Mouse (Mus musculus) ES-Bruce4 (cell line): Measurements from ENCODE around the gene Usp20. TPM values are rescaled to one million over a fixed set of nuclear protein-coding genes. Genes with fewer than 3 reads are reported as not detected.

Experiments
- H3K27ac ChIP-seq: 2 replicates; pipeline ENCODE4 v1.5.1; 2012; ENCODE audit warnings: low read length, inconsistent platforms; ENCODE audit not compliant: insufficient read depth
- H3K27me3 ChIP-seq: 2 replicates; pipeline ENCODE4 v1.6.1; 2012; ENCODE audit warnings: mild to moderate bottlenecking, low read length, inconsistent platforms; ENCODE audit not compliant: control insufficient read depth, poor library complexity, insufficient read depth, severe bottlenecking
- H3K36me3 ChIP-seq: 2 replicates; pipeline ENCODE4 v1.6.1; 2012; ENCODE audit warnings: inconsistent platforms, mild to moderate bottlenecking, low read length, moderate library complexity; ENCODE audit not compliant: control insufficient read depth, poor library complexity, insufficient read depth, severe bottlenecking
- H3K4me1 ChIP-seq: one replicate; pipeline ENCODE4 v1.8.1; 2011; ENCODE audit warnings: low read length; ENCODE audit not compliant: control insufficient read depth, insufficient read depth
- H3K4me3 ChIP-seq: 2 replicates; pipeline ENCODE4 v1.5.1; 2011; ENCODE audit warnings: low read depth, mild to moderate bottlenecking, low read length
- H3K9ac ChIP-seq: 2 replicates; pipeline ENCODE4 v1.6.1; 2012; ENCODE audit warnings: low read depth, mild to moderate bottlenecking, inconsistent platforms; ENCODE audit not compliant: poor library complexity, severe bottlenecking
- H3K9me3 ChIP-seq: replicated peaks from 2 replicates; pipeline ENCODE4 v1.6.1; 2012; ENCODE audit warnings: mild to moderate bottlenecking, low read length, inconsistent platforms; ENCODE audit not compliant: control insufficient read depth, poor library complexity, insufficient read depth, severe bottlenecking
- CTCF ChIP-seq: IDR thresholded peaks from one replicate; pipeline ENCODE4 v1.8.1; 2011; ENCODE audit warnings: low read depth, low read length
- EP300 ChIP-seq: IDR thresholded peaks from 2 replicates; pipeline ENCODE4 v1.6.1; 2011; ENCODE audit warnings: low read depth, low read length; ENCODE audit not compliant: insufficient read depth
- POLR2A ChIP-seq: IDR thresholded peaks from one replicate; pipeline ENCODE4 v1.8.1; 2011; ENCODE audit warnings: low read length; ENCODE audit not compliant: insufficient read depth
- polyA plus RNA-seq: library from polyadenylated mRNA; stranded (reverse); fragments of >200 nt; gene quantifications from 2 replicates; pipeline ENCODE4 v1.2.4, GENCODE M21; 2011; ENCODE audit warnings: low read depth; ENCODE audit not compliant: missing spikeins, insufficient read depth, insufficient read length

The Usp20 gene
- polyA plus RNA-seq, 1 experiment, result 7.2 TPM

DNA sequence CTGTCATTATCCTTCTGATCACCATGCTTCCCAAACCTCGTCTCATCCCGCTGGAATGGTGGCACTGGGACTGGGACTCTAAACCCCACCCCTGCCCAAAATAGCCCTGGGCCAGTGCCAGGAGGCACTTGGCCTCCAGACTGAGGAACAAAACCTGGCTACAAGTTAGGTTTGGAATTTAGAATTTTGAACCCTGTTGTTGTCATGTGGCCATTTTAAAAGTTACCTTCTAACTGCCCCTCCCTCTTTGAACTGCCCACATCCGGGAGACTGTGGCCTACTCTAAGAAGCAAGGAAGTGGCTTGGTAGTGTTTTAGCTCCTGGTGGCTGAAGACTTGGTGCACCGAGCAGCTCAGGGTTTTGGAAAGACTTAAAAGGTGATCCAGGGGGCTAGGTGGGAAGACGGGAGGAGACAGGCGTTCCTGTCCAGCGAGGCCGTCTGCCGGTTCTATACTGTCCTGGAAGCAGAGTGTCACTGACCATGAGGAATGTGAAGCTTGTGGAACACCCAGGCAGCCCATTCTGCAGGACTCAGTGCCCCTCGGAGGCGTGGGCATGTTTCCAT lies 13.4 kb downstream of the Usp20 start:
- Histone ChIP-seq H3K4me1 (no peaks in the 10 kb centered on the region), H3K27ac (no peak overlapping the region), H3K9me3 (no peaks in the 10 kb centered on the region), H3K36me3 (no peaks in the 10 kb centered on the region), H3K27me3 (no peaks in the 10 kb centered on the region), H3K4me3 (no peak overlapping the region), H3K9ac (no peak overlapping the region)
- TF ChIP-seq POLR2A (no peak), CTCF (no peak), EP300 (no peak)

DNA sequence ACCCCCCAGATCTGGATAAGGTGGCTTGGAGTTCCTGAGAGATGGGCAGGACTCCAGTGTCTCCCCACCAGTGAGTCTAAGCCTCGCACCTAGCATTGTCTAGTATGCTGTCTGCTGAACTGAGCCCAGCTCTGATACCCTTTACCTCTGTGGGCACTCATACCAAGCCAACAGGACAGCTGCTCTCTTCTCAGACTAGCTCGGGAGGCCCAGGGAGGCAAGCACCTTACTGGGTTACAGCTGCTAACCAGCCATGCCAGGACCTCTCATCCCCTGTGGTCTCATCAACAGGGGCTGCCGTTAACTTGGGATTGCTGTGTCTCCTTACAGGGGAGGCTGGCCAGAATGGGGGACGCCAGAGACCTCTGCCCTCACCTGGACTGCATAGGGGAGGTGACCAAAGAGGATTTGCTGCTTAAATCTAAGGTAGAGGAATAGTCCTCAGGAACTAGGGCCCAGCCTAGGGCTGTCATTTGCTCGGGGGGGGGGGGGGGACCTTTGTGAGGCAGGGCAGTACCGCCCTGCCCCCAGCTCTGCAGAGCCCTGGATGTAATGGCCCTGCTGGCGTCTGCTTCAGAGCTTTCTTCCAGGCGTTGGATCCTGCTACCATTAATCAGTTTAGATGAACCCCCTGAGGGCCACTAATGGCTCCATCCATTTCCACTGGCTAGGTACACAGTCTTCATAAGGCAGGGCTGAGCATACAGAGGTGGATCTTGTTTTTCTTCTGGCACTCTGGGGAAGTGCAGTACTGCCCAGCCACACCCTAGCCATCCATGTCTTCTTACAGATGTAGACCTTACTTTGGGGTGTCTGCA lies 16.6 kb downstream of the Usp20 start:
- H3K36me3 ChIP-seq, result no peaks in the 10 kb centered on the region
- H3K9me3 ChIP-seq, result no peaks in the 10 kb centered on the region
- no peaks in the 10 kb centered on the region for H3K27me3 ChIP-seq
- H3K4me1 ChIP-seq, result no peaks in the 10 kb centered on the region
- TF ChIP-seq POLR2A (no peak), CTCF (no peak), EP300 (no peak)
- H3K4me3 ChIP-seq, result no peak overlapping the region
- H3K9ac ChIP-seq, result no peak overlapping the region
- H3K27ac ChIP-seq, result no peak overlapping the region

DNA sequence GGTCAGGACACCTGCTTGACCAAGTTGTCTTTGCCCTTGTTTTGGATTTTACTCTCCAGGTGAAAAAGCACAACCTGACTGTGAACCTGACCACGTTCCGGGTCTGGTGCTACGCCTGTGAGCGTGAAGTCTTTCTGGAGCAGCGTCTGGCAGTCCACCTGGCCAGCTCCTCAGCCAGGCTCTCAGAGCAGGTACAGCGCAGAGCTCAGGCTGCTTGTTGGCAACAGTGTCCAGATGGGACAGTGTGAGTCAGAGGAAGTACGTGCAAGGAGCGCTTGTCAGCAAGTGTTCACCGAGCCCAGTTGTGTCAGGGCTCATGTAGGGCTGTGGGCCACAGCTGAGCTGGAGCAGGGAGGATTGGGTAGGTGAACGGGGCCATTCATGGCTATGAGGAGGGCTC lies 20.8 kb downstream of the Usp20 start:
- TF ChIP-seq EP300 (no peak), CTCF (no peak), POLR2A (no peak)
- Histone ChIP-seq H3K4me3 (no peak overlapping the region), H3K4me1 (no peaks in the 10 kb centered on the region), H3K9me3 (no peaks in the 10 kb centered on the region), H3K9ac (no peak overlapping the region), H3K27me3 (no peaks in the 10 kb centered on the region), H3K36me3 (no peaks in the 10 kb centered on the region), H3K27ac (no peak overlapping the region)

DNA sequence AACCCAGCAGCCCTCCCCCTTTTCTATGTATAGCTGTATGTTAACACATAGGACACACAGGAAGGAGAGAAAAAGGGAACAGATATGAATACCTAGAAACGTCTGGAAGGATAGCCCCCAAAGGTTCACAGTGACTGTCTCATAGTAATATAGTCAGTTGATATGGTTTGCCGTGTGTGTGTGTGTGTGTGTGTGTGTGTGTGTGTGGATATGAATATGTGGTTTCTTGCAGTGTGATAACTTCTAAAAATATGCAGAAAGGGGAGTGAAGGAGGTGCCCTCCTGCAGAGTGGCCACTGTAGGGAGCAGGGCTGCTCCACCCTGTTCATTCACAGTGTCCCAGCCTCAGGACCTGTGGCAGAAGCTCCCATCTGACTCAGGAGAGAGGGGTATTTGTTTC lies 23.4 kb downstream of the Usp20 start:
- Histone ChIP-seq H3K4me3 (no peak overlapping the region), H3K36me3 (no peaks in the 10 kb centered on the region), H3K9ac (no peak overlapping the region), H3K27ac (no peak overlapping the region), H3K9me3 (no peaks in the 10 kb centered on the region), H3K4me1 (no peaks in the 10 kb centered on the region), H3K27me3 (no peaks in the 10 kb centered on the region)
- TF ChIP-seq EP300, result no peak
- no peak for TF ChIP-seq POLR2A
- no peak for TF ChIP-seq CTCF

- Histone ChIP-seq H3K9ac (no peak overlapping the region), H3K36me3 (no peaks in the 10 kb centered on the region), H3K27ac (no peak overlapping the region), H3K4me1 (no peaks in the 10 kb centered on the region), H3K27me3 (no peaks in the 10 kb centered on the region), H3K4me3 (no peak overlapping the region), H3K9me3 (no peaks in the 10 kb centered on the region)
- TF ChIP-seq POLR2A (no peak), CTCF (no peak), EP300 (no peak)
Measured at GRCm38 (mm10) chr2:31006434-31006833, 24.4 kb downstream of the Usp20 start.

GRCm38 (mm10) chr2:31007208-31007607 lies 25.1 kb downstream of the Usp20 start:
- no peaks in the 10 kb centered on the region for H3K9me3 ChIP-seq
- H3K4me1 ChIP-seq, result no peaks in the 10 kb centered on the region
- no peak overlapping the region for H3K9ac ChIP-seq
- no peak overlapping the region for H3K27ac ChIP-seq
- no peaks in the 10 kb centered on the region for H3K27me3 ChIP-seq
- no peaks in the 10 kb centered on the region for H3K36me3 ChIP-seq
- no peak for TF ChIP-seq CTCF
- no peak for TF ChIP-seq POLR2A
- TF ChIP-seq EP300, result no peak
- no peak overlapping the region for H3K4me3 ChIP-seq
